Mouse (Mus musculus) kidney, adult 2 months (tissue): ENCODE results near the gene Nfatc3.

Source experiments
- CTCF ChIP-seq: fragments of 200-500 bp; conservative IDR thresholded peaks from 2 replicates; pipeline ENCODE4 v1.5.1; 2011; ENCODE audit warnings: low read depth, mild to moderate bottlenecking, control low read depth, low read length, moderate library complexity, mixed read lengths; ENCODE audit not compliant: insufficient read depth, insufficient read length
- POLR2A ChIP-seq: fragments of 200-500 bp; IDR thresholded peaks from one replicate; pipeline ENCODE4 v1.6.1; 2011; ENCODE audit warnings: low read depth, low read length, control low read depth

DNA sequence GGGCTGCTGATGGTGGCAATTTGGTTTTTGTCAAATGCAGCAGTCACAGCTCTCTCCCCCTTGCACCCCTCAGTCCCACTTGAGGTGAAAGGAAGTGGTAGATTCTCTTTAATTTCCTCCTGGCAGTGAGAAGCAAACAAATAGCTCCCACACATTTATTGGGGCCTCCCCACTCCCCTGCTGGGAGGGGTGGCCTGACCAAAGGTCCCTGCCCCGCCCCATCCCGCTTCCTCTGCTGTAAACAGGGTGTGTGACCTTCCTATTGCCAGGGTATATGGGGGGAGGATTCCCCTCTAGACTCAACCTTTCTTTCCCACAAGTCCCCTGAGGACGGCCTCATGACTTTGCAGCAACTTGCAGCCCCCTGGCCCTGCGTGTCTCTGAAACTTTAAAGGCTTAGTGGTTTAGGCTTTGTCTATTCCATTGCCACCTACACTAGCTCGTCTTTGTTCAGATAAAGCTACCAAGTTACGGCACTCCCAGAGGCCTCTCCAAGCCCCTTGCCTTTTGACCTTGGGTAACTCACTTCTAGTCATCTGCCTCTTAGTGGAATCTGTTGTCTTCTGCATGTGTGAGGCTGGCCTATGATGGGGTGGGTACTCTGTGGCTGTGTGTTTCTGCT lies 4.3 kb upstream of the Nfatc3 start:
- TF ChIP-seq CTCF (no peak), POLR2A (no peak)
